Mouse (Mus musculus) hindbrain, embryonic 14.5 days (tissue): ENCODE results near the gene Mgat4e. TPM values are rescaled to one million over a fixed set of nuclear protein-coding genes. Genes with fewer than 3 reads are reported as not detected.

ENCODE experiments used
- ATAC-seq: fragments of 200-750 bp; cut with Nextera tagmentation; 2 replicates; pipeline ENCODE4 v1.8.0; 2017; ENCODE audit warnings: moderate number of reproducible peaks, mild to moderate bottlenecking, moderate TSS enrichment, moderate library complexity; ENCODE audit not compliant: low FRiP score
- DNase-seq: peaks from one replicate; pipeline ENCODE4 v3.0.0-alpha.2; 2015; ENCODE audit warnings: low spot score
- H3K27ac ChIP-seq: fragments of 300-500 bp; sonication (generic); 2 replicates; pipeline ENCODE4 v1.5.1; 2014; ENCODE audit warnings: mild to moderate bottlenecking, moderate library complexity
- H3K27me3 ChIP-seq: fragments of 300-500 bp; sonication (generic); 2 replicates; pipeline ENCODE4 v1.6.1; 2014; ENCODE audit warnings: mild to moderate bottlenecking, low read length, mixed read lengths; ENCODE audit not compliant: control insufficient read depth, insufficient read depth
- H3K36me3 ChIP-seq: fragments of 300-500 bp; sonication (generic); replicated peaks from 2 replicates; pipeline ENCODE4 v1.6.1; 2014; ENCODE audit not compliant: control insufficient read depth, insufficient read depth
- H3K4me1 ChIP-seq: fragments of 300-500 bp; sonication (generic); replicated peaks from 2 replicates; pipeline ENCODE4 v1.6.1; 2014; ENCODE audit warnings: antibody characterized with exemption, low read length, mixed read lengths; ENCODE audit not compliant: control insufficient read depth, insufficient read depth
- H3K4me2 ChIP-seq: fragments of 300-500 bp; sonication (generic); replicated peaks from 2 replicates; pipeline ENCODE4 v1.6.1; 2014; ENCODE audit warnings: mild to moderate bottlenecking, moderate library complexity
- H3K4me3 ChIP-seq: fragments of 300-500 bp; sonication (generic); replicated peaks from 2 replicates; pipeline ENCODE4 v1.5.1; 2014; ENCODE audit warnings: mild to moderate bottlenecking, low read length
- H3K9ac ChIP-seq: fragments of 300-500 bp; sonication (generic); 2 replicates; pipeline ENCODE4 v1.6.1; 2014
- H3K9me3 ChIP-seq: fragments of 300-500 bp; sonication (generic); 2 replicates; pipeline ENCODE4 v1.6.1; 2016; ENCODE audit warnings: low read length; ENCODE audit not compliant: control insufficient read depth
- WGBS: fragments of 180-500 bp; shearing (Covaris S2); extraction: QIAGEN DNeasy Blood & Tissue Kit; methylation state at CpG from one replicate; pipeline ENCODE4 v1.1.7; 2014; 5-methylcytosine and 5-hydroxymethylcytosine counted together
- polyA plus RNA-seq: library from polyadenylated mRNA; unstranded; fragments of >200 nt; fragmentation: Nextera tagmentation; extraction: Ambion mirVana; gene quantifications from 2 replicates; pipeline ENCODE4 v1.2.1, GENCODE M21; 2014

Mgat4e gene
- polyA plus RNA-seq, 1 experiment from 2014 or later = not detected

DNA sequence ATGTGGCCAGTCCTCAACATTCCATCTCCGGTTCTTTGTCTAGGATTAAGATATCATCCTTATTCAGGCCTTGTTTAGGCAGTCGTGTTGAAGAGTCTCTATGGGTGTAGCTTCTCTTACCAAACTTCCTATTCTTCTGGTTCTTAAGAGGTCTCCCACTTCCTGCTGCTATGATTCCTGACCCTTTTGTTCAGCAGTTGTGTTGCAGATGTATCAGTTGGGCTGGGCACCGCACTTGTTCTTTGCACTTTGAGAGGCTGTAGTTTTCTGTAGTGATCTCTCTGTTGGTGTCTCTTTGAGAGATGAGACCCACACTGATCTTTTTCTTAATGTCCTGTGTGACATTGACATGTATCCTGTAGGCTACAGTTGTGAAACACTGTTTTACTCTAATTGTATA is 21.1 kb upstream of the Mgat4e start:
- H3K4me3 ChIP-seq = no peak overlapping the region
- 53% methylated on average over 3 of the region's 3 CpGs for WGBS
- DNase-seq = no peak
- H3K27ac ChIP-seq = no peak overlapping the region
- H3K36me3 ChIP-seq = no peaks in the 10 kb centered on the region
- no peak overlapping the region for H3K9ac ChIP-seq
- peaks cover 17% of the 10 kb centered on the region for H3K4me1 ChIP-seq
- H3K4me2 ChIP-seq = no peak overlapping the region
- H3K27me3 ChIP-seq = no peaks in the 10 kb centered on the region
- no peak for ATAC-seq
- no peaks in the 10 kb centered on the region for H3K9me3 ChIP-seq

DNA sequence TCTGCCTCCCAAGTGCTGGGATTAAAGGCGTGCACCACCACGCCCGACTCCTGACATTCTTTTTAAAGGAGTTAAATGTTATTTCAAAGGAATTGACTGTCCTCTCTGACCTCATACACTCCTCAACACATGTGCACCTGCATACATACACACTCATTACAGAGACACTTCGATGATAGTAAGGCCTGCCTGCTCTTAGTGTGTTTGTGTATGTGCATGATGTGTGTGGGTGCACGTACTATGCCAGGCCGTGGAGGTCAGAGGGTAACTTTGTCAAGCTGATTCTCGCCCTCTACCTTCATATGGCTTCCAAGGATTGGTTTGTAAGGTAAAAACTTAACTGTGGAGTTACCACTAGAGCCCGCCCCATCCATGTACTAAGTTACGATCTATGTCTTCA is 20.7 kb upstream of the Mgat4e start:
- no peaks in the 10 kb centered on the region for H3K27me3 ChIP-seq
- H3K4me3 ChIP-seq = no peak overlapping the region
- WGBS = 94% methylated on average over 9 of the region's 9 CpGs
- ATAC-seq (no peak), DNase-seq (no peak)
- H3K4me2 ChIP-seq = no peak overlapping the region
- no peak overlapping the region for H3K9ac ChIP-seq
- peaks cover 20% of the 10 kb centered on the region for H3K4me1 ChIP-seq
- H3K27ac ChIP-seq = no peak overlapping the region
- H3K36me3 ChIP-seq = no peaks in the 10 kb centered on the region
- no peaks in the 10 kb centered on the region for H3K9me3 ChIP-seq

DNA sequence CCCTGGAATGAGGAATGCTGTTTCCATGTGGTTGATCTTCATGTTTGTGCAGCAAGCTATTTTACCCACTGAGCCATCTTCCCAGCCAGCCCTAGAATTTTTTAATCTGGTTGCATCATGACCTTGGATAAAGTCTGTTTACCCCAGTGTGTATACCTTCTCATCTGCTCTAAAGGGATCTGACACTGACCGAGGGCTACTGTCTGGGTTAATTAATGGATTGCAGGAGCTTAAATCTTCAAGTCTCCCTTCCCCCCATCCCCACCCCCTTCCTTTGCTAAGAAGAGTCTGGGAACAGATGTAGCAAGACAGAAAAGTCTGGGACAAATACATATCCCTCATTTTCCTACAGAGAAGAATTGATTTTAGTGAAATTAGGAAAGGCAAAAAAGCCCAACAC is 18.0 kb upstream of the Mgat4e start:
- WGBS = 25% methylated on average over 1 of the region's 1 CpGs
- Histone ChIP-seq H3K4me2 (no peak overlapping the region), H3K27ac (no peak overlapping the region), H3K4me1 (peaks cover 40% of the 10 kb centered on the region), H3K9ac (no peak overlapping the region), H3K36me3 (no peaks in the 10 kb centered on the region), H3K9me3 (no peaks in the 10 kb centered on the region), H3K4me3 (no peak overlapping the region), H3K27me3 (no peaks in the 10 kb centered on the region)
- ATAC-seq (no peak), DNase-seq (no peak)

DNA sequence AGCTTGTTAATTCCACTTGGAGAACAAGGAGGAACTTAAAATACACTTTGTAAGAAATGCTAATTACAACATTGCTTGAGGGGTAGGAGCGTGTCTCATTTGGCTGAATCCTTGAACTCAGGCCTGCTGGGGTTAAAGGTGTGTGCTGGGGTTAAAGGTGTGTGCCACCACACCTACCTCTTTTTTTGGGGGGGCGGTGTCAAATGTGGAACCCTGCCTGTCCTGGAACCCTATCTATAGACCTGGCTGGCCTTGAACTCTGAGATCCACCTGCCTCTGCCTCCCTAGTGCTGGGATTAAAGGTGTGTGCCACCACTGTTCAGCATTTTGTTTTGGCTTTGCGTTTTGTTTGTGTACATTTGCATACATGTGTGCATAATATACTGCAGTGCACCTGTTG is 14.2 kb upstream of the Mgat4e start:
- Histone ChIP-seq H3K9me3 (no peaks in the 10 kb centered on the region), H3K4me2 (no peak overlapping the region), H3K9ac (no peak overlapping the region), H3K4me1 (peaks cover 31% of the 10 kb centered on the region), H3K27ac (no peak overlapping the region), H3K27me3 (no peaks in the 10 kb centered on the region), H3K36me3 (no peaks in the 10 kb centered on the region), H3K4me3 (no peak overlapping the region)
- ATAC-seq = no peak
- 79% methylated on average over 3 of the region's 3 CpGs for WGBS
- no peak for DNase-seq

DNA sequence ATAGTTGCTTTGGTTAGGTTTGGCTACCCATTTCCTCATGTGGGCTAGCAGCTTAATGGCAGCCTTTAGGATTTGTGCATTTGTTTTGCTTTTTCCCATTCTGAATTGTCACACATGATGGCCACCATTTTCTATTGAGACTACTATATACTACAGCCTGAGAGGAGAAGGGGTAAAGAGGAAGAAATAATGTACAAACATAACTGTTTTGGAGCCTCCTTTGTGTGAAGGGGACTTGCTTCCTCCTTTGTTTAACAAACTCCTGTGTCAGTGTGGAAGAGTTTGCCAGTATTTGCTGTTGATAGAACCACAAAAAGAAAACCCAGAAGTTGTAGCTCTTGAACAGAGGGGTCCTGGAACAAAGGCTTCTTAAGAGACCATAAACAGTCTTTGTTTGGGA is 13.0 kb upstream of the Mgat4e start:
- Histone ChIP-seq H3K36me3 (no peaks in the 10 kb centered on the region), H3K27ac (peak overlapping the region; percentile 51), H3K9ac (peak overlapping the region; percentile 99), H3K4me2 (peak overlapping the region; percentile 85), H3K9me3 (no peaks in the 10 kb centered on the region), H3K4me1 (peaks cover 31% of the 10 kb centered on the region), H3K4me3 (peak overlapping the region; percentile 95), H3K27me3 (no peaks in the 10 kb centered on the region)
- ATAC-seq = no peak
- no peak for DNase-seq

DNA sequence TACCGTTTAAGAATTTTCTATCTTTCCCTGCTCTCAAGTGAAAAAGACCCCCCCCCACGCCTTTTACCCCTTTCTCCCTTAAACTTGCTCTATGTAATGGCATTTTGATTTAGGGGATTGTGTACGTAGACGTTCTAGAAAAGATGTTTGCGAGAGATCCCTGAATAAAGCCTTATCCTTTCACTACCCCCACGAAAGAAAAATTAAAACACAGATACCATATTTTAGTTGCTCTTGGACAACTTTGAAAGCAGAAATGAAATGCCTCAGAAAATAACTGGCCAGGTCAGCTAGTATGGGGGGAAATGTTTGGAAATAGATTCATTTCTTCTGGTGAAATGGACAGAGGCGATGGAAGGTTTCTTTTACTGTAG is 12.3 kb upstream of the Mgat4e start:
- no peaks in the 10 kb centered on the region for H3K27me3 ChIP-seq
- peak overlapping the region; percentile 95 for H3K4me3 ChIP-seq
- peaks cover 35% of the 10 kb centered on the region for H3K4me1 ChIP-seq
- no peaks in the 10 kb centered on the region for H3K9me3 ChIP-seq
- no peaks in the 10 kb centered on the region for H3K36me3 ChIP-seq
- H3K4me2 ChIP-seq = peak overlapping the region; percentile 85
- peak overlapping the region; percentile 93 for H3K27ac ChIP-seq
- no peak for ATAC-seq
- 4% methylated on average over 7 of the region's 7 CpGs for WGBS
- peak overlapping the region; percentile 99 for H3K9ac ChIP-seq
- DNase-seq = no peak

DNA sequence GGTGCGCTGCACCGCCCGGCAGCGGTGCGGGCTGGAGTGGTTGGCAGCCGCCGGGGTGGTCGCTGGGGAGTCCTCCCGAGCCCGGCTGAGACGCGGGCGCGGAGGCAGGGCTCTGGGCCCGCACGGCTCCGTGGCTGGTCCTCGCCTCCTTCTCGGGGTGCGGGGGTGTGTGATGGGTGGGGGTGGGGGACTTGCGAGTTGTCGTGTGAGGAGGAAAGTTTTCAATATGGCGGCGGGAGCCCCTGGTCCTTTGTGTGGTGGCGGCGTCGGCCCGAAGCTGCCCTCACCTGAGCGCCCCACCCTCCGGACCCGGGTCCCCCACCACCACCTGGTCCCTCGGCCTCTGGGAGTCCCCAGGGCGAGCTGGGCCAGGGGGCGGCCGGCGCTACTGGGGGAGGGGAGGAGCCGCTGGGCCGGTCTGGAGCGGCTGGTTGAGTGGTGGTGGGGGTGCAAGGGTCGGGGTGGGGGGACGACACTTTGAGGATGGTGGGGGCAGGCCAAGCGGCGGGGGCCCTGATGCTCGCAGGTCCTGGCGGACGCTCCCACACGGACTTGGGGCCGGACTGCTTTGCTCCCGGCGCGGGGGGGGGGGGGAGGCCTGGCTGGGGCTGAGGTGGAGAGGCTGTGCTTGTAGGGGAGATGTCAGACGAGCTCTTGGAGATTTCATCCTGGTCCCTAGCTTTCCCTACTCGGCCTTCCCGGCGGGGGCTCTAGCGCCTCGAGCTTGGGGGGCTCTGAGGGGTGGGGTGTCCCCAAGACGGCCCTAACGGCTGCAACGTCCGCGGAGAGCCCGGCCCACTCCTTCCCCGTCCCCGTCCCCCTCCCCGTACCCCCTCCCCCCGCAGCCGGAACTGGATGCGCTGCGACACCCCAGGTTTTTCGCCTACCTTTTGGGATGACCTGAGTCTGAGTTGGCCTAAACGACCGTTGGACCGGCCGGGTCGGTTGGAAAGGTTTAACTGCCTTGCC is 11.6 kb upstream of the Mgat4e start:
- Histone ChIP-seq H3K36me3 (no peaks in the 10 kb centered on the region), H3K4me3 (peak overlapping the region; percentile 95), H3K9me3 (no peaks in the 10 kb centered on the region), H3K4me2 (peak overlapping the region; percentile 85), H3K9ac (peak overlapping the region; percentile 99), H3K27ac (peak overlapping the region; percentile 93), H3K4me1 (peaks cover 35% of the 10 kb centered on the region), H3K27me3 (no peaks in the 10 kb centered on the region)
- WGBS = under 1% methylated on average over 54 of the region's 76 CpGs
- peak; percentile 35 for ATAC-seq
- DNase-seq = peak; percentile 35

DNA sequence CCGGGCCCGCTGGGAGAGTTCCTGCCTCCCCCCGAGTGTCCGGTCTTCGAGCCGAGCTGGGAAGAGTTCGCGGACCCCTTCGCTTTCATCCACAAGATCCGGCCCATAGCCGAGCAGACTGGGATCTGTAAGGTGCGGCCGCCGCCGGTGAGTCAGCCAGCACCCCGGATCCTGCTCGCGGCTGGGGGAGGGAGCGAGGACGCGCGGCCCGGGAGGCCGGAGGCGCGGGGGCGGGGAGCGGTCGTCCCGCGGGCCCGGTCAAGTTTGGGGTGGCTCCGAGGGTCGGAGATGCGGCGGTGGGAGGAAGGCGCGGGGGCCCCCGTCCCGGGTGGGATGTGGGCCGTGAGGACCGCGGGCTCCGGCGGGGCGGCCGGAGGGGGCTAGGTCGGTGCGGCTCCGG is 10.9 kb upstream of the Mgat4e start:
- no peak for DNase-seq
- Histone ChIP-seq H3K9me3 (no peaks in the 10 kb centered on the region), H3K27ac (peak overlapping the region; percentile 93), H3K27me3 (no peaks in the 10 kb centered on the region), H3K9ac (peak overlapping the region; percentile 99), H3K4me1 (peaks cover 31% of the 10 kb centered on the region), H3K4me2 (peak overlapping the region; percentile 85), H3K36me3 (no peaks in the 10 kb centered on the region), H3K4me3 (peak overlapping the region; percentile 95)
- no peak for ATAC-seq
- 0% methylated on average over 40 of the region's 50 CpGs for WGBS

DNA sequence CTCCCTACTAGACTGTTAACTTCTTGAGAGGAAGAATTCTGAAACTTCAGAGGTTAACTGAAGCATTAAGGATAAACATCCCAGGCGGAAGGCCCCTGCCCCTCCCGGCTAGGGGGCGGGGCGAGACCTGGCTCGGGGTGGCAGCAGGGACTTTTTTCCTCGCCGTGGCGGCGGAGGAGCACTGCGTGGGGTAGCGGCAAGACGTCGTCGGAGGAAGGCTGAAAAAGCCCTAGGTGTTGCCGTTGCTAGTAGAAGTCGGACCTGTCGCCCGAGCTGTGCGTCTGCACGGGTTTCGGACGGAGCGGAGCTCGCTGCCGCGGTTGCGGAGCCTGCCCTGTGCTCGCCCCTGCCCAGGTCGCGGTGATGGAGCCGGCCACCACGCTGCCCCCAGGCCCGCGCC is 10.5 kb upstream of the Mgat4e start, which contains the start of gene Kdm5b:
Gene Kdm5b, plus strand, starts transcription at position 196 of the 400 bp plus-strand sequence.
- Histone ChIP-seq H3K4me1 (peaks cover 30% of the 10 kb centered on the region), H3K4me2 (peak within 1 kb of the TSS; percentile 85), H3K27ac (peak within 1 kb of the TSS; percentile 93), H3K4me3 (peak within 1 kb of the TSS; percentile 95), H3K9ac (peak within 1 kb of the TSS; percentile 99), H3K36me3 (no peaks in the 10 kb centered on the region), H3K9me3 (no peaks in the 10 kb centered on the region), H3K27me3 (no peaks in the 10 kb centered on the region)
- WGBS = under 1% methylated on average over 34 of the region's 34 CpGs
- DNase-seq (peak; percentile 89), ATAC-seq (peak; percentile 19; the same call in 1 of the 2 replicates)
